Mouse (Mus musculus): Measurements from ENCODE around the gene Rabgap1.
A peak's percentile ranks its signal among the peaks of the same experiment; 100 is the strongest.

DNA sequence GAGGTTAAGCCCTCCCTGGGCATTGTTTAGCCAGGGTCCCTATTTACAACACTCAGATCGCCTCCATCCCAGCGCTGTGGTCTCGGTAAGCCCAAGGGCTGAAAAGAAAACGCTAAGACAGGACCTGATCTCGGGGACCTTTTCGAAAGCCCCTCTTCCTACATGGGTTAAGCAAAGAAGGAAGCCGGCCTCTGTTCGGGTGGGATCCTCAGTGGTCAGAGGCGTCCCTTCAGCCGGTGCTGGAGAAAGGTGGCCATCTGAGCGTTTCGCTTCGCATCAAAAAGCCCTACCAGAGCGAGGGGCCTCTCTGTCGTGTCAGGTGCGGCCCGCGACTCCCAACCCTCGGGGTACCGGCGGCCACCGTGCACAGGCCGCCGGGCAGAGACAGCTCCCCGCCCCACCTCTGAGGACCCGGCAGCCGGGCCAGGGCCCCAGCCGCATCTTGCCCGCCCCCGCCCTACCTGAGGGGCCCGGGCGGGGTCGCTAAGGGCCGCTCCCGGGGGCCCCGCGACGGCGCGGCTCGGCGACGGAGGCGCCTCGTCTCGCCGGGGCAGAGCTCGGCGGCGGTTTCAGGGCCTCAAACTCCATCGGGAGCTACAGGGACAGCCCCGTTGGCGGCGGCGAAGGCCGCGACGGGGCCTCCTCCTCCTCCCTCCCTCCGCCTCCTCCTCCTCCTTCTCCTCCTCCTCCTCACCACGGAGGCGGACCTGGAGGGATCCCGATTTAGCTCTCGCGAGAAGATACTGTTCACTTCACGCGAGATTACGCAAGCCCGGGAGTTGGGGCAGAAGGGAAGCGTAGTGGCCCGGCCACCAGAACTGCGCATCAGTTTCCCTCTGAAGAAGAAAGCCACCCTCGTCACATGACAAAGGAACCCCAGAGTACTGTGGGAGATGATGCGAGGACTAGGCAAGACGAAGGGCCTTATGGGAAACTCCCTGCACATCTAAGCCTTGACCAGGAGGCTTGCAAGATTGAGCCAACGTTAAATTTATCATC is 20.5 kb upstream of the Rabgap1 start, which contains the start of gene Rc3h2:
- no peak for TF ChIP-seq CTCF (IDR thresholded peaks at IDR 0.05; ENCODE audit: low read depth)
- peak; percentile 76; the same call in 1 of the 2 replicates for TF ChIP-seq EP300 (IDR thresholded peaks at IDR 0.05; ENCODE audit: low read depth)
